Mouse (Mus musculus) CH12.LX (cell line): Measurements from ENCODE around the gene Ttc13. TPM values are rescaled to one million over a fixed set of nuclear protein-coding genes. Genes with fewer than 3 reads are reported as not detected.

ENCODE experiments used
- DNase-seq: peaks from one replicate; pipeline ENCODE4 v3.0.0-alpha.2; 2013; ENCODE audit errors: extremely low read depth
- H3K27ac ChIP-seq: 2 replicates; pipeline ENCODE4 v1.5.1; 2012; ENCODE audit warnings: low read depth, mild to moderate bottlenecking, control low read depth, moderate library complexity; ENCODE audit not compliant: insufficient read depth
- H3K27me3 ChIP-seq: replicated peaks from 2 replicates; pipeline ENCODE3; 2012; ENCODE audit warnings: inconsistent platforms
- H3K36me3 ChIP-seq, 2 experiments: replicated peaks in 1 of 2; 2 replicates each; pipeline versions ENCODE3 to v1.6.1; 2012; ENCODE audit warnings: inconsistent platforms in 1 of 2, low read length in 1 of 2, mild to moderate bottlenecking in 1 of 2, mixed read lengths in 1 of 2, moderate library complexity in 1 of 2; ENCODE audit not compliant: control insufficient read depth in 1 of 2, insufficient read depth in 1 of 2
- H3K4me1 ChIP-seq, 2 experiments: 2 replicates each; pipeline ENCODE4 v1.6.1; 2012; ENCODE audit warnings: inconsistent platforms in 1 of 2, moderate library complexity in 1 of 2; ENCODE audit not compliant: insufficient read depth in 2 of 2, control insufficient read depth in 1 of 2
- H3K4me2 ChIP-seq: 2 replicates; pipeline ENCODE4 v1.6.1; 2012; ENCODE audit warnings: low read depth, mild to moderate bottlenecking, control low read depth; ENCODE audit not compliant: poor library complexity, insufficient read depth, severe bottlenecking
- H3K4me3 ChIP-seq, 3 experiments: fragments of 150-350 bp in 1 of 3; sonication (generic) in 1 of 3; replicated peaks in 1 of 3; 2 replicates each; pipeline versions ENCODE3 to v1.5.1; 2011 to 2012; ENCODE audit warnings: low read depth in 2 of 3, low read length in 2 of 3, mild to moderate bottlenecking in 2 of 3, moderate library complexity in 2 of 3, control low read depth in 1 of 3, improper control_type of control experiment in 1 of 3, inconsistent platforms in 1 of 3, mixed read lengths in 1 of 3; ENCODE audit not compliant: poor library complexity in 1 of 3
- H3K79me2 ChIP-seq: replicated peaks from 2 replicates; pipeline ENCODE4 v1.6.1; 2012; ENCODE audit warnings: mild to moderate bottlenecking, moderate library complexity; ENCODE audit not compliant: control insufficient read depth, poor library complexity, insufficient read depth, severe bottlenecking; ENCODE audit errors: extremely low read depth
- H3K9ac ChIP-seq: 2 replicates; pipeline ENCODE4 v1.6.1; 2012; ENCODE audit warnings: low read depth, mild to moderate bottlenecking, control low read depth, moderate library complexity; ENCODE audit not compliant: insufficient read depth
- H3K9me3 ChIP-seq: replicated peaks from 2 replicates; pipeline ENCODE3; 2012; ENCODE audit warnings: low read length, inconsistent platforms, mixed read lengths
- E2F4 ChIP-seq: IDR thresholded peaks from 2 replicates; pipeline ENCODE4 v1.6.1; 2011; ENCODE audit warnings: low read depth, low read length, improper control_type of control experiment; ENCODE audit not compliant: insufficient replicate concordance
- EP300 ChIP-seq: IDR thresholded peaks from 2 replicates; pipeline ENCODE4 v1.6.1; 2011; ENCODE audit warnings: low read length, improper control_type of control experiment
- ETS1 ChIP-seq: conservative IDR thresholded peaks from 2 replicates; pipeline ENCODE4 v1.6.1; 2012; ENCODE audit warnings: low read depth, mild to moderate bottlenecking, inconsistent platforms, low read length, improper control_type of control experiment, moderate library complexity
- GABPA ChIP-seq: IDR thresholded peaks from 2 replicates; pipeline ENCODE4 v1.6.1; 2012; ENCODE audit warnings: low read depth, low read length, improper control_type of control experiment, inconsistent platforms; ENCODE audit not compliant: insufficient replicate concordance
- IRF4 ChIP-seq: IDR thresholded peaks from 2 replicates; pipeline ENCODE4 v1.6.1; 2014; ENCODE audit warnings: low read depth, mild to moderate bottlenecking, inconsistent platforms, low read length, improper control_type of control experiment
- JUN ChIP-seq: IDR thresholded peaks from 2 replicates; pipeline ENCODE4 v1.6.1; 2011; ENCODE audit warnings: low read depth, mild to moderate bottlenecking, low read length, improper control_type of control experiment, moderate library complexity; ENCODE audit not compliant: insufficient read depth
- JUND ChIP-seq: conservative IDR thresholded peaks from 2 replicates; pipeline ENCODE4 v1.6.1; 2011; ENCODE audit warnings: low read depth, low read length, improper control_type of control experiment
- KAT2A ChIP-seq: IDR thresholded peaks from 2 replicates; pipeline ENCODE4 v1.6.1; 2012; ENCODE audit warnings: low read length, improper control_type of control experiment, inconsistent platforms; ENCODE audit not compliant: insufficient replicate concordance
- MAFK ChIP-seq: IDR thresholded peaks from 2 replicates; pipeline ENCODE4 v1.6.1; 2011; ENCODE audit warnings: low read length, improper control_type of control experiment; ENCODE audit not compliant: insufficient replicate concordance
- MAX ChIP-seq: IDR thresholded peaks from 2 replicates; pipeline ENCODE4 v1.6.1; 2011; ENCODE audit warnings: low read length, improper control_type of control experiment
- MAZ ChIP-seq: IDR thresholded peaks from 2 replicates; pipeline ENCODE4 v1.6.1; 2012; ENCODE audit warnings: low read depth, mild to moderate bottlenecking, inconsistent platforms, low read length, improper control_type of control experiment, moderate library complexity
- MEF2A ChIP-seq: IDR thresholded peaks from 2 replicates; pipeline ENCODE4 v1.6.1; 2014; ENCODE audit warnings: low read depth, mild to moderate bottlenecking, inconsistent platforms, low read length, improper control_type of control experiment, borderline replicate concordance
- MYC ChIP-seq: IDR thresholded peaks from 2 replicates; pipeline ENCODE4 v1.6.1; 2011; ENCODE audit warnings: low read depth, mild to moderate bottlenecking, improper control_type of control experiment, low read length
- NELFE ChIP-seq: IDR thresholded peaks from 2 replicates; pipeline ENCODE4 v1.6.1; 2011; ENCODE audit warnings: low read depth, low read length, improper control_type of control experiment
- PAX5 ChIP-seq: IDR thresholded peaks from 2 replicates; pipeline ENCODE4 v1.6.1; 2012; ENCODE audit warnings: low read length, inconsistent platforms, mixed read lengths
- POLR2A ChIP-seq: IDR thresholded peaks from 2 replicates; pipeline ENCODE4 v1.6.1; 2011; ENCODE audit warnings: low read depth, mild to moderate bottlenecking, improper control_type of control experiment, low read length
- RCOR1 ChIP-seq: conservative IDR thresholded peaks from 2 replicates; pipeline ENCODE4 v1.6.1; 2012; ENCODE audit warnings: low read depth, mild to moderate bottlenecking, inconsistent platforms, low read length, improper control_type of control experiment
- TBP ChIP-seq: conservative IDR thresholded peaks from 2 replicates; pipeline ENCODE4 v1.6.1; 2011; ENCODE audit warnings: low read depth, low read length, improper control_type of control experiment
- UBTF ChIP-seq: IDR thresholded peaks from 2 replicates; pipeline ENCODE4 v1.6.1; 2012; ENCODE audit warnings: low read depth, mild to moderate bottlenecking, inconsistent platforms, low read length, improper control_type of control experiment, moderate library complexity
- USF1 ChIP-seq: IDR thresholded peaks from 2 replicates; pipeline ENCODE4 v1.6.1; 2014; ENCODE audit warnings: low read depth, mild to moderate bottlenecking, inconsistent platforms, low read length, improper control_type of control experiment
- USF2 ChIP-seq: conservative IDR thresholded peaks from 2 replicates; pipeline ENCODE4 v1.6.1; 2011; ENCODE audit warnings: low read depth, low read length, improper control_type of control experiment
- ZC3H11A ChIP-seq: IDR thresholded peaks from 2 replicates; pipeline ENCODE4 v1.6.1; 2012; ENCODE audit warnings: low read depth, mild to moderate bottlenecking, inconsistent platforms, low read length, improper control_type of control experiment
- ZMIZ1 ChIP-seq: IDR thresholded peaks from 2 replicates; pipeline ENCODE4 v1.6.1; 2012; ENCODE audit warnings: low read depth, mild to moderate bottlenecking, inconsistent platforms, low read length, improper control_type of control experiment
- ZNF384 ChIP-seq: IDR thresholded peaks from 2 replicates; pipeline ENCODE4 v1.6.1; 2012; ENCODE audit warnings: low read depth, low read length, improper control_type of control experiment, inconsistent platforms
- dilution Hi-C: fragments of 300-500 bp; cut with MboI; formaldehyde crosslinking; loops from 2 replicates; pipeline ENCODE4 v1.14.3; 2020; ENCODE audit warnings: low sequenced_read_pairs; ENCODE audit not compliant: extremely low pct_unique_long_range_greater_than_20kb, extremely low pct_ligation_motif_present
- in situ Hi-C: fragments of 300-500 bp; cut with MboI; formaldehyde crosslinking; loops from 3 replicates; pipeline ENCODE4 v1.14.3; 2019; ENCODE audit warnings: low sequenced_read_pairs, low pct_ligation_motif_present, low pct_unique_long_range_greater_than_20kb, mixed read lengths
- polyA plus RNA-seq: library from polyadenylated mRNA; unstranded; fragments of >175 nt; gene quantifications from 2 replicates; pipeline ENCODE4 v1.2.1, GENCODE M21; 2012; ENCODE audit warnings: low read depth; ENCODE audit not compliant: insufficient read length
- total RNA-seq, 2 experiments: library from RNA; depleted of rRNA; stranded (reverse); fragments of 300-350 nt in 1 of 2; fragments of >200 nt in 1 of 2; gene quantifications; 2 replicates each; pipeline ENCODE4 v1.2.3; 2012 to 2014

The Ttc13 gene
- total and polyA plus RNA-seq, 3 experiments = 30.8 to 33.6 (median 33.5) TPM

- dilution Hi-C loops (no loop called here), in situ Hi-C loops (no loop called here)
- no peak for DNase-seq
- peaks cover 3% of the 10 kb centered on the region for H3K9me3 ChIP-seq
- H3K4me2 ChIP-seq = no peak overlapping the region
- no peaks in the 10 kb centered on the region for H3K4me1 ChIP-seq
- H3K27me3 ChIP-seq = no peaks in the 10 kb centered on the region
- H3K36me3 ChIP-seq = peaks cover 58 to 97% of the 10 kb centered on the region in 2 experiments
- no peak overlapping the region for H3K9ac ChIP-seq
- H3K79me2 ChIP-seq = no peaks in the 10 kb centered on the region
- H3K27ac ChIP-seq = no peak overlapping the region
- H3K4me3 ChIP-seq = no peak overlapping the region
- TF ChIP-seq NELFE = no peak
- no peak for TF ChIP-seq USF2
- no peak for TF ChIP-seq E2F4
- TF ChIP-seq MAX = no peak
- TF ChIP-seq TBP = no peak
- no peak for TF ChIP-seq IRF4
- TF ChIP-seq ETS1 = no peak
- no peak for TF ChIP-seq KAT2A
- TF ChIP-seq RCOR1 = no peak
- TF ChIP-seq PAX5 = no peak
- no peak for TF ChIP-seq ZC3H11A
- no peak for TF ChIP-seq EP300
- TF ChIP-seq UBTF = no peak
- TF ChIP-seq JUND = no peak
- TF ChIP-seq ZMIZ1 = no peak
- TF ChIP-seq ZNF384 = no peak
- TF ChIP-seq MEF2A = no peak
- no peak for TF ChIP-seq MYC
Measured at GRCm38 (mm10) chr8:124735371-124735911, 13.7 kb upstream of the Ttc13 start.

GRCm38 (mm10) chr8:124732828-124733227 lies 11.0 kb upstream of the Ttc13 start:
- H3K79me2 ChIP-seq = no peaks in the 10 kb centered on the region
- H3K27me3 ChIP-seq = no peaks in the 10 kb centered on the region
- in situ Hi-C loops (no loop called here), dilution Hi-C loops (no loop called here)
- no peak overlapping the region for H3K27ac ChIP-seq
- no peak overlapping the region for H3K4me3 ChIP-seq
- no peak for DNase-seq
- no peak overlapping the region for H3K9ac ChIP-seq
- H3K4me1 ChIP-seq = no peaks in the 10 kb centered on the region
- H3K4me2 ChIP-seq = no peak overlapping the region
- H3K36me3 ChIP-seq = peaks cover 70 to 96% of the 10 kb centered on the region in 2 experiments
- H3K9me3 ChIP-seq = peaks cover 3% of the 10 kb centered on the region
- TF ChIP-seq MEF2A (no peak), MYC (no peak), POLR2A (no peak), JUN (no peak), KAT2A (no peak), UBTF (no peak), JUND (no peak), MAFK (no peak), EP300 (no peak), ZNF384 (no peak), USF2 (no peak), USF1 (no peak), PAX5 (no peak), GABPA (no peak), E2F4 (no peak), MAZ (no peak), MAX (no peak)
